Mouse (Mus musculus): Measurements from ENCODE around the gene Ror2. TPM values are rescaled to one million over a fixed set of nuclear protein-coding genes. Genes with fewer than 3 reads are reported as not detected.

Gene Ror2
- total RNA-seq, 1 experiment, result 15.1 TPM

- H3K4me3 ChIP-seq (ENCODE audit: insufficient read depth in 1 of 2, low read depth in 1 of 2, low read length in 2 of 2, poor library complexity in 1 of 2, severe bottlenecking in 1 of 2), result no peak overlapping the region
- H3K27ac ChIP-seq (ENCODE audit: insufficient read depth, low read depth, low read length, poor library complexity, severe bottlenecking), result no peak overlapping the region
- no peak for TF ChIP-seq MAFK (IDR thresholded peaks at IDR 0.05; ENCODE audit: insufficient read depth, low read depth, low read length)
- no peak for TF ChIP-seq ZC3H11A (IDR thresholded peaks at IDR 0.05; ENCODE audit: borderline replicate concordance, low read depth, low read length)
- TF ChIP-seq CHD2 (IDR thresholded peaks at IDR 0.05; ENCODE audit: low read depth, low read length), result no peak
- TF ChIP-seq HCFC1 (IDR thresholded peaks at IDR 0.05; ENCODE audit: borderline replicate concordance, insufficient read depth, low read length), result no peak
- no peak for TF ChIP-seq ZNF384 (IDR thresholded peaks at IDR 0.05; ENCODE audit: low read depth, low read length)
- in situ Hi-C loops (cut with MboI; ENCODE audit: low sequenced_read_pairs in 2 of 2, unreplicated experiment in 2 of 2), result no loop called here
- DNase-seq (ENCODE audit: low read depth, low spot score), result no peak
- no peak overlapping the region for H3K9ac ChIP-seq (ENCODE audit: insufficient read depth, low read depth, low read length, poor library complexity, severe bottlenecking)
- H3K36me3 ChIP-seq (ENCODE audit: control insufficient read depth, insufficient read depth, low read length, poor library complexity, severe bottlenecking), result no peaks in the 10 kb centered on the region
- H3K9me3 ChIP-seq (ENCODE audit: control insufficient read depth, insufficient read depth, low read depth, low read length), result no peaks in the 10 kb centered on the region
- H3K4me1 ChIP-seq (ENCODE audit: control insufficient read depth in 2 of 2, insufficient read depth in 2 of 2, low read length in 2 of 2, poor library complexity in 1 of 2), result peaks cover 9 to 24% of the 10 kb centered on the region in 2 experiments
Observed at GRCm38 (mm10) chr13:53237455-53237854, 48.5 kb downstream of the Ror2 start.

DNA sequence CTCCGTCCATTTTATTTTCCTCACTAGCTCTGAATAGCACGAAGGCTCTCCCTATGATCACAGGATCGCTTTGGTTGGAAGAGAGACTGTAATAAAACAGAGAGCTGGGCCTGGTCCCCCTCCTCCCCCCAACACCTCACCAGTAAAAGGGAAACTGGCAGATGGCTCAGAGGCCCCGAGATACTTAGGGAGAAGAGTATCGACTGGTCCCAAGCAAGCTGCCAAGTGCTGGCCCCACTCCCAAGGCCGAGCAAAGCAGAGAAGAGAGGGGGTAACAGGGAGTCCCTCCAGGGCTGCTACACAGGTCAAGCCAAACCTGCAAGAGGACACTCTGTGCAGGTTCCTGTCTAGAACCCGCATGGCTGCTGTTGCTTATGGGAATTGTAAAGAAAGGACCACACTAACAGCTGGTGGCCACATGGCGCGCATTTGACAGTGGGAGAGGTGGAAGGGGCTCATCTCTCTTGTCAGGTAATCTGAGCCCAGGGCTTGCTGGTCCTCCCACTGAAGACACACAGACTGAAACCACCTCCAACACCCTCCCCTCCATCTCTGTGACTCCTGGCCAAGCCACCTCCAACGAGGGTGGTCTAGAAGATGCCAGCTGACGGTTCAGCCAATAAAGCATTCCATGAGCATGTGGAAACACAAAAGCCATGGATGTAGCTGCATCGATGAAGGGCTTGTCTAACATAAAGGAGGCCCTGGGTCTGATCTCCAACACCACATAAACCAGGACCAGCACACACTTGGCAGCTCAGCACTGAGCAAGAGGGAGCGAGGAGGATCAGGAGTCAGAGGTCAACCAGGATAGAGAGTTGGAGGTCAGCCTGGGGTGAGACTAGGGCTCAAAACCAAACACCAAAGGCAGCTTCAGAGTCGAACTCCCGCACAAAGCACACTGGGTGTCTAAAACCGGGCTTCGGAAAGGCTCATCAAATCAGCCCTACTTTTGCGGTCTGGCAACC is 49.2 kb downstream of the Ror2 start:
- TF ChIP-seq MAFK (IDR thresholded peaks at IDR 0.05; ENCODE audit: insufficient read depth, low read depth, low read length), result no peak
- no peak for TF ChIP-seq HCFC1 (IDR thresholded peaks at IDR 0.05; ENCODE audit: borderline replicate concordance, insufficient read depth, low read length)
- no peak for TF ChIP-seq CHD2 (IDR thresholded peaks at IDR 0.05; ENCODE audit: low read depth, low read length)
- Histone ChIP-seq H3K36me3 (ENCODE audit: control insufficient read depth, insufficient read depth, low read length, poor library complexity, severe bottlenecking) (no peaks in the 10 kb centered on the region), H3K4me1 (ENCODE audit: control insufficient read depth in 2 of 2, insufficient read depth in 2 of 2, low read length in 2 of 2, poor library complexity in 1 of 2) (peaks cover 9 to 27% of the 10 kb centered on the region in 2 experiments), H3K27ac (ENCODE audit: insufficient read depth, low read depth, low read length, poor library complexity, severe bottlenecking) (no peak overlapping the region), H3K9me3 (ENCODE audit: control insufficient read depth, insufficient read depth, low read depth, low read length) (no peaks in the 10 kb centered on the region), H3K9ac (ENCODE audit: insufficient read depth, low read depth, low read length, poor library complexity, severe bottlenecking) (no peak overlapping the region), H3K4me3 (ENCODE audit: insufficient read depth in 1 of 2, low read depth in 1 of 2, low read length in 2 of 2, poor library complexity in 1 of 2, severe bottlenecking in 1 of 2) (no peak overlapping the region)
- in situ Hi-C loops (cut with MboI; ENCODE audit: low sequenced_read_pairs in 2 of 2, unreplicated experiment in 2 of 2), result no loop called here
- DNase-seq (ENCODE audit: low read depth, low spot score), result no peak

DNA sequence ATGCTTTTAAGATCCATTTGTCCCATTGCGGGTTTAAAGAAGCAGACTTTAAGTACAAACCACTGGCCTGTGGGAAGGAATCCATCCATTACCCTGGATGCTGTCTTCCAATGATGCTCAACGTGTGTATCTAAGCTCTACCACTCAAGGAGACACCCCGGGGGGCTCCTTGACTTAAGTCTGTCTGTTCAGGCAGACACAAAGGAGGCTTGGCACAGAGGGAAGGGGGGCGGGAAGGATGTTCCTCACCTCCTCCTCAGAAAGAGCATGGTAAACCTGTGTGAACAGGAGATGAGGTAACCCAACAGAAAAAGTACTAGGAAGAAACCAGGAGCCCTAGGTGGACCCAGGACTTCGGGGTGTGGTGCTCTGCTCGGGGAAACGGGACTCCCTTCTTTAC is 50.0 kb downstream of the Ror2 start:
- TF ChIP-seq ZNF384 (IDR thresholded peaks at IDR 0.05; ENCODE audit: low read depth, low read length) (no peak), ZC3H11A (IDR thresholded peaks at IDR 0.05; ENCODE audit: borderline replicate concordance, low read depth, low read length) (no peak), MAFK (IDR thresholded peaks at IDR 0.05; ENCODE audit: insufficient read depth, low read depth, low read length) (no peak), CHD2 (IDR thresholded peaks at IDR 0.05; ENCODE audit: low read depth, low read length) (no peak), HCFC1 (IDR thresholded peaks at IDR 0.05; ENCODE audit: borderline replicate concordance, insufficient read depth, low read length) (no peak)
- in situ Hi-C loops (cut with MboI; ENCODE audit: low sequenced_read_pairs in 2 of 2, unreplicated experiment in 2 of 2), result no loop called here
- no peak for DNase-seq (ENCODE audit: low read depth, low spot score)
- no peaks in the 10 kb centered on the region for H3K36me3 ChIP-seq (ENCODE audit: control insufficient read depth, insufficient read depth, low read length, poor library complexity, severe bottlenecking)
- H3K4me3 ChIP-seq (ENCODE audit: insufficient read depth in 1 of 2, low read depth in 1 of 2, low read length in 2 of 2, poor library complexity in 1 of 2, severe bottlenecking in 1 of 2), result no peak overlapping the region
- H3K27ac ChIP-seq (ENCODE audit: insufficient read depth, low read depth, low read length, poor library complexity, severe bottlenecking), result no peak overlapping the region
- H3K9ac ChIP-seq (ENCODE audit: insufficient read depth, low read depth, low read length, poor library complexity, severe bottlenecking), result no peak overlapping the region
- H3K4me1 ChIP-seq (ENCODE audit: control insufficient read depth in 2 of 2, insufficient read depth in 2 of 2, low read length in 2 of 2, poor library complexity in 1 of 2), result peaks cover 9 to 27% of the 10 kb centered on the region in 2 experiments
- H3K9me3 ChIP-seq (ENCODE audit: control insufficient read depth, insufficient read depth, low read depth, low read length), result no peaks in the 10 kb centered on the region

DNA sequence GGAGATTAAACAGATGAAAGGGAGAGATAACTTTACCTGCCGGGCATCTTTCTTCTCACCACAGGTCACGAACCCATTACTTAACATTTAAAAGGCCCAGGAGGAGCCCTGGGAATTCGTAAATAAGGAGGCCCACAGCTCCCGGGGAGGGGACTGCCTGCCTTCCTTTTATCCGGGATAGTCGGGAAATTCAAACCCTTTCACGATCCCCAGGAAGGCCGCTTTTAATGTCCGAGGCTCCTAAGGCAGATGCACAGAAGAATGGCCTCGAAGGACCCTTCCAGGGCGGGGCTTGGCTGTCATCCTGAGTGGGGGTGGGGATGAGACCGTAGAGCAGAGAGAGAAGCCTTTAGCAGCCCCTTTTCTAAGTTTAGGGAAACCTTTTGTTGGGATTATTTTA is 51.1 kb downstream of the Ror2 start:
- no peak for TF ChIP-seq MAFK (IDR thresholded peaks at IDR 0.05; ENCODE audit: insufficient read depth, low read depth, low read length)
- peak; percentile 82 for DNase-seq (ENCODE audit: low read depth, low spot score)
- Histone ChIP-seq H3K27ac (ENCODE audit: insufficient read depth, low read depth, low read length, poor library complexity, severe bottlenecking) (no peak overlapping the region), H3K9me3 (ENCODE audit: control insufficient read depth, insufficient read depth, low read depth, low read length) (no peaks in the 10 kb centered on the region), H3K4me3 (ENCODE audit: insufficient read depth in 1 of 2, low read depth in 1 of 2, low read length in 2 of 2, poor library complexity in 1 of 2, severe bottlenecking in 1 of 2) (no peak overlapping the region), H3K36me3 (ENCODE audit: control insufficient read depth, insufficient read depth, low read length, poor library complexity, severe bottlenecking) (no peaks in the 10 kb centered on the region), H3K4me1 (ENCODE audit: control insufficient read depth in 2 of 2, insufficient read depth in 2 of 2, low read length in 2 of 2, poor library complexity in 1 of 2) (peaks cover 10 to 29% of the 10 kb centered on the region in 2 experiments), H3K9ac (ENCODE audit: insufficient read depth, low read depth, low read length, poor library complexity, severe bottlenecking) (no peak overlapping the region)
- in situ Hi-C loops (cut with MboI; ENCODE audit: low sequenced_read_pairs in 2 of 2, unreplicated experiment in 2 of 2), result no loop called here

Measured in ES-E14 (cell line).